Mouse (Mus musculus) MEL (cell line): Measurements from ENCODE around the gene Soat2. TPM values are rescaled to one million over a fixed set of nuclear protein-coding genes. Genes with fewer than 3 reads are reported as not detected.

Experiments used
- DNase-seq: peaks from one replicate; pipeline ENCODE4 v3.0.0; 2011; ENCODE audit warnings: low read depth, low spot score
- H3K27ac ChIP-seq: 2 replicates; pipeline ENCODE4 v1.5.1; 2012; ENCODE audit warnings: low read depth, mild to moderate bottlenecking, control low read depth, low read length, moderate library complexity; ENCODE audit not compliant: control insufficient read depth
- H3K27me3 ChIP-seq, 2 experiments: fragments of 150-350 bp in 1 of 2; sonication (generic) in 1 of 2; 2 replicates each; pipeline ENCODE4 v1.6.1; 2012; ENCODE audit warnings: low read length in 2 of 2, mild to moderate bottlenecking in 2 of 2, improper control_type of control experiment in 1 of 2, moderate library complexity in 1 of 2; ENCODE audit not compliant: insufficient read depth in 2 of 2, control insufficient read depth in 1 of 2
- H3K36me3 ChIP-seq, 2 experiments: 2 replicates each; pipeline ENCODE4 v1.6.1; 2012 to 2014; ENCODE audit warnings: low read length in 2 of 2, improper control_type of control experiment in 1 of 2, inconsistent platforms in 1 of 2, mild to moderate bottlenecking in 1 of 2; ENCODE audit not compliant: insufficient read depth in 2 of 2, control insufficient read depth in 1 of 2
- H3K4me1 ChIP-seq, 2 experiments: fragments of 150-350 bp in 1 of 2; sonication (generic) in 1 of 2; 2 replicates each; pipeline ENCODE4 v1.6.1; 2012; ENCODE audit warnings: low read length in 2 of 2, improper control_type of control experiment in 1 of 2, mild to moderate bottlenecking in 1 of 2; ENCODE audit not compliant: insufficient read depth in 2 of 2, control insufficient read depth in 1 of 2
- H3K4me3 ChIP-seq, 2 experiments: fragments of 150-350 bp in 1 of 2; sonication (generic) in 1 of 2; 2 replicates each; pipeline ENCODE4 v1.5.1; 2012; ENCODE audit warnings: low read depth in 2 of 2, low read length in 2 of 2, mild to moderate bottlenecking in 2 of 2, moderate library complexity in 2 of 2, control low read depth in 1 of 2, improper control_type of control experiment in 1 of 2; ENCODE audit not compliant: control insufficient read depth in 1 of 2, insufficient read depth in 1 of 2
- H3K79me2 ChIP-seq: 2 replicates; pipeline ENCODE4 v1.6.1; 2012; ENCODE audit warnings: mild to moderate bottlenecking, low read length, moderate library complexity; ENCODE audit not compliant: control insufficient read depth, poor library complexity, insufficient read depth
- H3K9ac ChIP-seq: 2 replicates; pipeline ENCODE4 v1.6.1; 2012; ENCODE audit warnings: low read depth, mild to moderate bottlenecking, control low read depth, low read length, moderate library complexity; ENCODE audit not compliant: control insufficient read depth, poor library complexity, severe bottlenecking
- H3K9me3 ChIP-seq: fragments of 150-350 bp; sonication (generic); replicated peaks from 2 replicates; pipeline ENCODE4 v1.6.1; 2012; ENCODE audit warnings: mild to moderate bottlenecking, low read length, improper control_type of control experiment, moderate library complexity; ENCODE audit not compliant: insufficient read depth
- BHLHE40 ChIP-seq: IDR thresholded peaks from 2 replicates; pipeline ENCODE4 v1.6.1; 2012; ENCODE audit warnings: low read depth, mild to moderate bottlenecking, inconsistent platforms, low read length, improper control_type of control experiment, borderline replicate concordance
- CHD1 ChIP-seq: IDR thresholded peaks from 2 replicates; pipeline ENCODE4 v1.6.1; 2012; ENCODE audit warnings: low read depth, mild to moderate bottlenecking, inconsistent platforms, low read length, improper control_type of control experiment
- CHD2 ChIP-seq: IDR thresholded peaks from 2 replicates; pipeline ENCODE4 v1.6.1; 2011; ENCODE audit warnings: low read length, improper control_type of control experiment
- CTCF ChIP-seq, 3 experiments: IDR thresholded peaks in 2 of 3; conservative IDR thresholded peaks in 1 of 3; 2 replicates each; pipeline ENCODE4 v1.5.1; 2011 to 2012; ENCODE audit warnings: low read length in 3 of 3, low read depth in 2 of 3, mild to moderate bottlenecking in 2 of 3, improper control_type of control experiment in 1 of 3, inconsistent platforms in 1 of 3, mixed read lengths in 1 of 3, moderate library complexity in 1 of 3; ENCODE audit not compliant: control insufficient read depth in 1 of 3, insufficient read depth in 1 of 3, poor library complexity in 1 of 3, severe bottlenecking in 1 of 3
- E2F4 ChIP-seq: IDR thresholded peaks from 2 replicates; pipeline ENCODE4 v1.6.1; 2011; ENCODE audit warnings: low read depth, low read length, improper control_type of control experiment, borderline replicate concordance
- ELF1 ChIP-seq: IDR thresholded peaks from 2 replicates; pipeline ENCODE4 v1.6.1; 2014; ENCODE audit warnings: low read depth, mild to moderate bottlenecking, inconsistent platforms, low read length, improper control_type of control experiment, moderate library complexity
- EP300 ChIP-seq, 2 experiments: IDR thresholded peaks; 2 replicates each; pipeline ENCODE4 v1.6.1; 2011; ENCODE audit warnings: improper control_type of control experiment in 2 of 2, low read length in 2 of 2, low read depth in 1 of 2, mild to moderate bottlenecking in 1 of 2
- ETS1 ChIP-seq: IDR thresholded peaks from 2 replicates; pipeline ENCODE4 v1.6.1; 2012; ENCODE audit warnings: low read depth, mild to moderate bottlenecking, inconsistent platforms, low read length, improper control_type of control experiment, moderate library complexity
- GABPA ChIP-seq: IDR thresholded peaks from 2 replicates; pipeline ENCODE4 v1.6.1; 2012; ENCODE audit warnings: low read depth, mild to moderate bottlenecking, inconsistent platforms, low read length, improper control_type of control experiment, moderate library complexity
- GATA1 ChIP-seq: IDR thresholded peaks from 2 replicates; pipeline ENCODE4 v1.6.1; 2011; ENCODE audit warnings: low read depth, low read length, improper control_type of control experiment
- HCFC1 ChIP-seq: IDR thresholded peaks from 2 replicates; pipeline ENCODE4 v1.6.1; 2012; ENCODE audit warnings: low read depth, mild to moderate bottlenecking, inconsistent platforms, low read length, improper control_type of control experiment, moderate library complexity
- JUND ChIP-seq: IDR thresholded peaks from 2 replicates; pipeline ENCODE4 v1.6.1; 2011; ENCODE audit warnings: low read depth, mild to moderate bottlenecking, improper control_type of control experiment, low read length
- KAT2A ChIP-seq: conservative IDR thresholded peaks from 2 replicates; pipeline ENCODE4 v1.6.1; 2012; ENCODE audit warnings: low read depth, low read length, improper control_type of control experiment, inconsistent platforms
- MAFK ChIP-seq: IDR thresholded peaks from 2 replicates; pipeline ENCODE4 v1.6.1; 2011; ENCODE audit warnings: low read depth, mild to moderate bottlenecking, low read length, improper control_type of control experiment, borderline replicate concordance
- MAX ChIP-seq: IDR thresholded peaks from 2 replicates; pipeline ENCODE4 v1.6.1; 2011; ENCODE audit warnings: low read length, improper control_type of control experiment
- MAZ ChIP-seq: IDR thresholded peaks from 2 replicates; pipeline ENCODE4 v1.6.1; 2012; ENCODE audit warnings: low read depth, mild to moderate bottlenecking, inconsistent platforms, low read length, improper control_type of control experiment
- MEF2A ChIP-seq: IDR thresholded peaks from 2 replicates; pipeline ENCODE4 v1.6.1; 2014; ENCODE audit warnings: low read depth, mild to moderate bottlenecking, inconsistent platforms, low read length, improper control_type of control experiment; ENCODE audit not compliant: poor library complexity, insufficient replicate concordance, severe bottlenecking; ENCODE audit errors: extremely low read depth
- MXI1 ChIP-seq: IDR thresholded peaks from 2 replicates; pipeline ENCODE4 v1.6.1; 2011; ENCODE audit warnings: mild to moderate bottlenecking, low read depth, low read length, improper control_type of control experiment
- MYB ChIP-seq: IDR thresholded peaks from 2 replicates; pipeline ENCODE4 v1.6.1; 2011; ENCODE audit warnings: mild to moderate bottlenecking, low read depth, low read length, improper control_type of control experiment
- NELFE ChIP-seq: IDR thresholded peaks from 2 replicates; pipeline ENCODE4 v1.6.1; 2011; ENCODE audit warnings: low read depth, low read length, improper control_type of control experiment
- NRF1 ChIP-seq: IDR thresholded peaks from 2 replicates; pipeline ENCODE4 v1.6.1; 2014; ENCODE audit warnings: low read depth, mild to moderate bottlenecking, inconsistent platforms, low read length, improper control_type of control experiment, moderate library complexity; ENCODE audit not compliant: poor library complexity, insufficient read depth, severe bottlenecking
- POLR2A ChIP-seq, 2 experiments: IDR thresholded peaks; 2 replicates each; pipeline ENCODE4 v1.6.1; 2011 to 2012; ENCODE audit warnings: low read length in 2 of 2, mild to moderate bottlenecking in 2 of 2, control low read depth in 1 of 2, improper control_type of control experiment in 1 of 2, low read depth in 1 of 2, moderate library complexity in 1 of 2; ENCODE audit not compliant: control insufficient read depth in 1 of 2, insufficient read depth in 1 of 2, poor library complexity in 1 of 2
- POLR2AphosphoS2 ChIP-seq: IDR thresholded peaks from 2 replicates; pipeline ENCODE4 v1.6.1; 2011; ENCODE audit warnings: low read length, improper control_type of control experiment
- POLR2AphosphoS5 ChIP-seq: IDR thresholded peaks from 2 replicates; pipeline ENCODE4 v1.6.1; 2012; ENCODE audit warnings: low read depth, borderline replicate concordance, mild to moderate bottlenecking, inconsistent platforms, low read length, moderate library complexity, mixed read lengths
- RCOR1 ChIP-seq: IDR thresholded peaks from 2 replicates; pipeline ENCODE4 v1.6.1; 2012; ENCODE audit warnings: low read depth, mild to moderate bottlenecking, inconsistent platforms, low read length, improper control_type of control experiment
- SIN3A ChIP-seq: IDR thresholded peaks from 2 replicates; pipeline ENCODE4 v1.6.1; 2012; ENCODE audit warnings: low read length, improper control_type of control experiment, inconsistent platforms
- SMC3 ChIP-seq: IDR thresholded peaks from 2 replicates; pipeline ENCODE4 v1.6.1; 2011; ENCODE audit warnings: low read depth, low read length, improper control_type of control experiment
- TAL1 ChIP-seq: IDR thresholded peaks from 2 replicates; pipeline ENCODE4 v1.6.1; 2012; ENCODE audit warnings: mild to moderate bottlenecking, inconsistent platforms, low read length, moderate library complexity, mixed read lengths
- TBP ChIP-seq: IDR thresholded peaks from 2 replicates; pipeline ENCODE4 v1.8.0; 2011; ENCODE audit warnings: low read depth, low read length, improper control_type of control experiment
- TCF12 ChIP-seq: IDR thresholded peaks from 2 replicates; pipeline ENCODE4 v1.6.1; 2014; ENCODE audit warnings: low read depth, mild to moderate bottlenecking, inconsistent platforms, low read length, improper control_type of control experiment, moderate library complexity
- UBTF ChIP-seq: IDR thresholded peaks from 2 replicates; pipeline ENCODE4 v1.6.1; 2012; ENCODE audit warnings: low read depth, mild to moderate bottlenecking, inconsistent platforms, low read length, improper control_type of control experiment, moderate library complexity, borderline replicate concordance; ENCODE audit not compliant: insufficient read depth
- USF1 ChIP-seq: IDR thresholded peaks from 2 replicates; pipeline ENCODE4 v1.6.1; 2014; ENCODE audit warnings: low read depth, mild to moderate bottlenecking, inconsistent platforms, low read length, improper control_type of control experiment, moderate library complexity
- USF2 ChIP-seq, 2 experiments: IDR thresholded peaks; 2 replicates each; pipeline ENCODE4 v1.6.1; 2011 to 2012; ENCODE audit warnings: improper control_type of control experiment in 2 of 2, low read length in 2 of 2, borderline replicate concordance in 1 of 2, inconsistent platforms in 1 of 2, low read depth in 1 of 2, mild to moderate bottlenecking in 1 of 2; ENCODE audit not compliant: insufficient read depth in 1 of 2
- ZC3H11A ChIP-seq: IDR thresholded peaks from 2 replicates; pipeline ENCODE4 v1.6.1; 2012; ENCODE audit warnings: low read depth, mild to moderate bottlenecking, inconsistent platforms, low read length, improper control_type of control experiment
- ZMIZ1 ChIP-seq: IDR thresholded peaks from 2 replicates; pipeline ENCODE4 v1.6.1; 2012; ENCODE audit warnings: low read depth, mild to moderate bottlenecking, inconsistent platforms, low read length, improper control_type of control experiment, moderate library complexity
- ZNF384 ChIP-seq: IDR thresholded peaks from 2 replicates; pipeline ENCODE4 v1.6.1; 2012; ENCODE audit warnings: low read depth, mild to moderate bottlenecking, inconsistent platforms, low read length, improper control_type of control experiment
- polyA plus RNA-seq, 2 experiments: library from polyadenylated mRNA; stranded (reverse) in 1 of 2; unstranded in 1 of 2; fragments of >175 nt in 1 of 2; fragments of >200 nt in 1 of 2; gene quantifications; 2 replicates each; pipeline versions ENCODE4 v1.2.1 to v1.2.4; 2012; ENCODE audit warnings: low replicate concordance in 2 of 2, low read depth in 1 of 2; ENCODE audit not compliant: insufficient read length in 2 of 2, insufficient read depth in 1 of 2, missing spikeins in 1 of 2
- total RNA-seq: library from RNA; depleted of rRNA; stranded (reverse); fragments of 300-350 nt; gene quantifications from 2 replicates; pipeline ENCODE4 v1.2.3, GENCODE M21; 2012

Gene Soat2
- total and polyA plus RNA-seq, 3 experiments, result 20.0 to 44.8 TPM; not detected in 1

DNA sequence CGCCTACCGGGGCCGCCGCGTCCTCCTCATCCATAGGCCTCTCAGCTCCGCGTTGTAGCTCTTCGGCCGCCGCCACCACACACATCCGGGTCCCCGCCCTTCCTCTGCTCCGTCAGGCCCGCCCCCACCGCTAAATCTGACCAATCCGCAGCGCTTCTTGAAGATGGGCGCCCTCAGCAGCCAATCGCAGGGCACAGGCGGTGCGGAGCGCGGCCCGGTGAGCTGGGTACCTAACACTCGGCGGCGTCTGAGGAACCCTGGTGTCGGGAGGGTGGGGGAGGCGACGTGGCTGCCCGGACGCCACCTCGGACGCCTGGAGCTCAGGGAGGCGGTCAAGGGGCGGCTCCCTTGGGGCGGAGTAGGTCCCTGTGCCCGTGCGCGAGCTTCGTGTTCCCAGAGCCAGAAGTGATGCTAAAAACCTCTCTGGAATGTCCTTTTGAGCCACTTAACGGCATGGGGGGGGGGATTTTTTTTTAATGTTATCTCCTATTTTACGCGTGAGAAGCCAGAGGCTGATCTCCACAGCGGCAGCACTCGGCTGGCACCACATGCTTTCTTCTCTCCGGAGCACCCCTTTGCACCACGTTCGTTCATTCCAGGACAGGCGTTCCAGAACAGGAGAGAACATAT lies 14.1 kb upstream of the Soat2 start, which contains the start of gene Spryd3:
Gene Spryd3 (minus strand): TSS at position 106 of the 630 bp plus-strand sequence.
- H3K9me3 ChIP-seq, result no peaks in the 10 kb centered on the region
- peaks cover 9 to 12% of the 10 kb centered on the region in 2 experiments for H3K4me1 ChIP-seq
- peak within 1 kb of the TSS; percentile 40 for H3K27ac ChIP-seq
- H3K4me3 ChIP-seq, result peak within 1 kb of the TSS; percentile 93 to 97
- DNase-seq, result peak; percentile 99
- peak within 1 kb of the TSS; percentile 88 for H3K9ac ChIP-seq
- peaks cover 3 to 16% of the 10 kb centered on the region in 2 experiments for H3K36me3 ChIP-seq
- H3K79me2 ChIP-seq, result peaks cover 12% of the 10 kb centered on the region
- no peaks in the 10 kb centered on the region for H3K27me3 ChIP-seq
- no peak; the same call in 1 of the 2 replicates for TF ChIP-seq E2F4
- TF ChIP-seq MAX, result peak; percentile 65
- TF ChIP-seq TBP, result 0 out of 2 replicates have a peak, but pooled peaks have one; percentile 39
- TF ChIP-seq JUND, result no peak
- peak; percentile 87 for TF ChIP-seq MXI1
- TF ChIP-seq ZMIZ1, result peak; percentile 49
- TF ChIP-seq CTCF (IDR thresholded peaks at IDR 0.05 in 2 of 3, conservative IDR thresholded peaks at IDR 0.05 in 1 of 3; ENCODE audit: control insufficient read depth in 1 of 3, insufficient read depth in 1 of 3, low read depth in 2 of 3, low read length in 3 of 3, poor library complexity in 1 of 3, severe bottlenecking in 1 of 3), result no peak
- TF ChIP-seq USF1, result 0 out of 2 replicates have a peak, but pooled peaks have one; percentile 10
- peak; percentile 93 for TF ChIP-seq ELF1
- TF ChIP-seq GABPA, result no peak
- TF ChIP-seq NRF1, result peak; percentile 46; the same call in 1 of the 2 replicates
- TF ChIP-seq USF2 (IDR thresholded peaks at IDR 0.05; ENCODE audit: borderline replicate concordance in 1 of 2, insufficient read depth in 1 of 2, low read depth in 1 of 2, low read length in 2 of 2), result no peak
- TF ChIP-seq MAFK, result no peak
- peak; percentile 86 for TF ChIP-seq ZNF384
- TF ChIP-seq NELFE, result peak; percentile 80
- no peak for TF ChIP-seq CHD1
- 0 out of 2 replicates have a peak, but pooled peaks have one; percentile 25 for TF ChIP-seq TCF12
- no peak for TF ChIP-seq ETS1
- peak; percentile 16 to 33; a peak in 1 of 4 replicates for TF ChIP-seq EP300 (IDR thresholded peaks at IDR 0.05; ENCODE audit: low read depth in 1 of 2, low read length in 2 of 2)
- TF ChIP-seq SIN3A, result peak; percentile 90
- peak; percentile 62 for TF ChIP-seq BHLHE40
- TF ChIP-seq ZC3H11A, result no peak
- no peak for TF ChIP-seq GATA1
- TF ChIP-seq TAL1, result no peak
- TF ChIP-seq HCFC1, result peak; percentile 82
- peak; percentile 94 for TF ChIP-seq MAZ
- peak; percentile 40; the same call in 1 of the 2 replicates for TF ChIP-seq RCOR1
- no peak for TF ChIP-seq MEF2A
- 0 out of 2 replicates have a peak, but pooled peaks have one; percentile 84 for TF ChIP-seq UBTF
- TF ChIP-seq POLR2AphosphoS2, result peak; percentile 59; the same call in 1 of the 2 replicates
- TF ChIP-seq SMC3, result no peak
- TF ChIP-seq POLR2A (IDR thresholded peaks at IDR 0.05; ENCODE audit: control insufficient read depth in 1 of 2, insufficient read depth in 1 of 2, low read depth in 1 of 2, low read length in 2 of 2, poor library complexity in 1 of 2), result peak; percentile 75 to 86
- TF ChIP-seq CHD2, result peak; percentile 90
- no peak for TF ChIP-seq MYB
- no peak for TF ChIP-seq POLR2AphosphoS5
- no peak; the same call in 1 of the 2 replicates for TF ChIP-seq KAT2A
